Mouse (Mus musculus): ENCODE results near the gene Oaz2.
A peak's percentile ranks its signal among the peaks of the same experiment; 100 is the strongest.

Oaz2 gene

DNA sequence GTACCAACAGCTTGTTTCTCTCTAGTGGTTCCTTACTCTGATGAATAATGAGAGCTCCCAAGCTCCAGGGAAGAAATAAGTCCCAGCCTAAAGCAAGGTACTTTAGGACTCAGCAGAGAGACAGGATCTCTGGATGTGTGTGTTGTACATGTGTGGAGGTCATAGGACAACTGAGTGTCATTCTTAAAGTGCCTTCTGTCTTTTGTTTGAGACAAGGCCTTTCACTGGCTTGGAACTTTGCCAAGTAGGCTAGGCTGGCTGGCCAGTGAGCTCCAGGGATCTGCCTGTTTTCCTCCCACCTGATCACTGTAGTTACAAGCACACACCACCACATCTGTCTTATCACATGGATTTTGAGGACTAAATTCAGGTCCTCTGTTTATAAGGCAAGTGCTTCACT, 28.5 kb downstream of the Oaz2 start:
- no peak for DNase-seq

DNA sequence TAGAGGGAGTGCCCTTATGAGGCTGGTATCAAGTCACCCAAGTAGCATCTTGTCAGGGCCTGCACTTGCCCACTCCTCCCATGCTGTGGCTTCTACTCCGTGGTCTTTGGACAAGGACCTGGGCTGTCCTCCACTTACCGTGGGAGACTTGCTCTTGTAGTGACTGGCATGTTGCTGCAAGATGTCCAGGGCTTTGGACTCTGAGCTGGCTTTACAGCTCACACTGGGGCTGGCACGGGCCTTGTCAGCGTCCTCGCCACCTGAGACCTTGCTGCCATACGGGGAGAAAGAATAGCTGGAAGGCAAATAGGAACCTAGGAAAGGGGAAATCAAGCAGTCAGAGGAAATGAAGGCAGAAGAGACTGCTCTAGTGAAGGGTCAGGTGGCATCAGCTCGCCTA, 29.6 kb downstream of the Oaz2 start:
- no peak for DNase-seq

DNA sequence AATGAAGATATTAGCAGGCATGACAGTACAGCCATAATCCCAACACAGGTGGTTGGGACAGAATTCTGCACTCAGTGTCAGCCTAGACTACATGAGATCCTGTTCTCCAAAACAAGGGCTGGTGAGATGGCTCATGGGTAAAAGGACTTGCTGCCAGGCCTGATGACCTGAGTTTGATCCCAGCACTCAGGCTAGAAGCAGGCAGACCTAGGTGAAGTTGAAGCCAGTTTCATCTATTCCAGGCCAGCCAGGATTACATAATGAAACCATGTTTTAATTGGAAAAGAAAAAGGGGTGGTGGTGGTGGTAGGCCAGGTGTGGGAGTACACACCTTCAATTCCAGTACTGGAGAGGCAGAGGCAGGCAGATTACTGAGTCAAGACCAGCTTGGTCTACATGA, 30.2 kb downstream of the Oaz2 start:
- no peak for DNase-seq

DNA sequence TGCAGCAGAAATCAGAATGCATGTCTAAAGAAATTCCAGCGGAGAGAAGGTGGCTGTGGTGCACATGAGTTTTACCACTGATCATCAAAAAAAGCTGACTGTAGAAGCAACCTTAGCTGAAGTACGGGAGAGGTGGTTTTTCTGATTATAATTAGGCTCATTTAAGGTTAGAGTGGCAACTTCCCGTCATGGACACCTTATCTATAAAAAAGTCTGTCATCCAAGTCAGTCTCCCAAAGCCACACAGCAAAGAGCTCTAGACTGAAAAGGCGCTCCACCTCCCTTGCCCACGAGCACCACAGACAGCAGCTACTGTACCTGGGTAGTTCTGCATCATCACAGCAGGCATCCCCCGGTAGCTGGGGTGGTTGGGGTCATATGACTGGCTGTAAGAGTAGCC, 32.7 kb downstream of the Oaz2 start:
- no peak for DNase-seq

DNA sequence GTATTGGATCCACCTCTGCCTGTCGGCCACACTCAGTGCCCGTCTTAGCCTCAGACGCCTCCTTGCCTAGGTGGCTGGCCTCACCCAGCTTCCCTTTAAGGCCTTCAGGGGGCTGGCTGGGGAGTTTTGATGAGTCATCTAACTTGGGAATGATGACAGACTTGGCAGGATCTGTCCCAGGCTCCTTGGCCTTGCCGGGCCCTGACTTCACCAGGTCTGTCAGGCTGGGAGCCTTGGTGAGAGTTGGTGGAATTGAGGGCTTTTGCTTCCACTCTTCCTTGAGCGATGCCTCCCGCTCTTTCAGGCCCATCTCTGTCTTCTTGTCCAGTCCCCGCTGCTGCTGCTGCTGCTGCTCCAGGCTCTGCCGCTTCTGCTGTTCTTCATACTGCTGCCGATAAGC, 34.5 kb downstream of the Oaz2 start:
- DNase-seq: no peak

DNA sequence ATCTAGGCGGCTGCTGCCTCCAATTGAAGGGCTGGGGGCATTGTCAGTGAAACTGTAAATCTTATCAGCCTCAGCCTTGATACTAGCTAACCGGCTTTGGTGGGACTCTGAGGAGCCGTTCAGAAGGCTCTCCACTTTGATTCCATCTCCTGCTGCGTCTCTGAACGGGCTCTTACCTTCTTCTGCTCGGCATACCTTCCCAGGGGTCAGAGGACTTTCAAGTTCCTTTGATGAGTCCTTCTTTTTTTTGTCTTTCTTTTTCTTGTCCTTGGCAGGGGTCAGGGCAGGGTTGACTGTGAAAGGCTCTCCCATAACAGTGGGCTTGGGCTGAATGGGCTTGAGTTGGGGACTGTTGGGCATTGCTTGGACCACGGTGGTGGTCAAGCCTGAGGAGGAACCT, 35.4 kb downstream of the Oaz2 start:
- no peak for DNase-seq

DNA sequence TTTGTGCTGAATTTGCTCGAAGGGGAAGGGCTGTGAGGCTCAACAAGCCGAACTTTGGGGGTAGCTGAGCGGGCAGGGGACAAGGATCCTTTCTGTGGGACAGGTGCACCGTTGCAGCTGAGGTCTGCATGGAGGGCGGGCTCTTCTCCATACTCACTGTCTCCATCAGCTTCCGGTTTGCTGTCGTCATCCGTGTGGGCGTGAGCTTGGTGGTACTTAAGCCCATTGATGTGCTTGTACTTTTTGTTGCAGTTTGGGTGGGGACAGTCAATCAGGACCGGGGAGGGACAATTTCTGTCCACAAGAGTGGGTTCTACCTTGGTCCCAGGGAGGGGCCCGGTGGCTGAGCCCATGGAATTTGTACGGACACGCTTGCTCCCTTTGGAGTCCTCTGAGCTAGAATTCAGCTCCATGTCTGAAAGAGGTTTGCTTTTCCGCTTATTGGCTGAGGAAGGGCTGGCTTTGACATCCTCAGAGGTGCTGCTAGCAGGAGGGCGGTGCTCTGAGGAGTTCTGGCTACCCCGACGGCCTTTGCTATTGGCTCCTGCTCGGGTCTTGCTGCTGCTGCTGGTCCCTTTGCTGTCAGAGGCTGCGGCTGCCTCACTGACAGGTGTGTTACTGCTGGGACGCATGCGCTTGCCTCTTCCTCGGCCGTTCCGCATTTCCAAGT, 36.3 kb downstream of the Oaz2 start:
- no peak for DNase-seq

DNA sequence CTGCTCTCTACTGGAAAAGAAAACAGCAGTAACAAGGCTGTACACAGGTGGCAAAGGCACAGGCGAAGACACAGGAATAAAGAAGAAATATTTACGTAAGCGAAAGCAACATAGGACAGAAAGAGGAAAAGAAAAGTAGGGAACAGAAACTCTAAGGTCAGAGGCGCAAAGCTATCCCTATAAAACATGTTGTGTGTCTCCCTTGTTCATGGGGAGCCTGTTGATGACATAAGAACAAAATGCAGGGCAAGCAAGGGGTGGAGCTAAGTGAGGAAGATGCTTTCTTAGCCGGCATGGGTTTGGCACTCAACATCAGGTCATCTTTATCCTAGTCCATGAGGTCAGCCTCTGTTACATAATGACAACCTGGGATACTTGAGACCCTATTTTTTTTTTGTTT, 50.4 kb downstream of the Oaz2 start:
- DNase-seq: no peak

DNA sequence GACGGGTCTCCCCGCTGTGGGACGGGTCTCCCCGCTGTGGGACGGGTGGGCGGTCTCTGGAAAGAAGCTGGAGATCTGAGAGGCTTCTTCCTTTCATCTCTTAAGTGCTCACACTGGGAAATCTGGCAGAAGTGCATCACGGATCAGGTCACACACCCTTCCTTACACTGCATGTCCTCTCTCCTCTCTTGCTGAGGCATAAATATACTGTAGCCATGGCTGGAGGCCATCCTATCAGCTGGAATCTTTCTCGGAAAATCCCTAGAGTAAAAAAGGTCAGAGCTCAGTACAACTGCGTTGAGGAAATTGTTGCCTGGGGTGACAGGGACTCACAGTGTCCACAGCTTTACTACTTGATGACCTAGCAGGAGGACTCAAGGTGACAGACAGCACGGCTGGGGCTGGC, 53.4 kb downstream of the Oaz2 start:
- peak; percentile 44 to 47 for DNase-seq

DNA sequence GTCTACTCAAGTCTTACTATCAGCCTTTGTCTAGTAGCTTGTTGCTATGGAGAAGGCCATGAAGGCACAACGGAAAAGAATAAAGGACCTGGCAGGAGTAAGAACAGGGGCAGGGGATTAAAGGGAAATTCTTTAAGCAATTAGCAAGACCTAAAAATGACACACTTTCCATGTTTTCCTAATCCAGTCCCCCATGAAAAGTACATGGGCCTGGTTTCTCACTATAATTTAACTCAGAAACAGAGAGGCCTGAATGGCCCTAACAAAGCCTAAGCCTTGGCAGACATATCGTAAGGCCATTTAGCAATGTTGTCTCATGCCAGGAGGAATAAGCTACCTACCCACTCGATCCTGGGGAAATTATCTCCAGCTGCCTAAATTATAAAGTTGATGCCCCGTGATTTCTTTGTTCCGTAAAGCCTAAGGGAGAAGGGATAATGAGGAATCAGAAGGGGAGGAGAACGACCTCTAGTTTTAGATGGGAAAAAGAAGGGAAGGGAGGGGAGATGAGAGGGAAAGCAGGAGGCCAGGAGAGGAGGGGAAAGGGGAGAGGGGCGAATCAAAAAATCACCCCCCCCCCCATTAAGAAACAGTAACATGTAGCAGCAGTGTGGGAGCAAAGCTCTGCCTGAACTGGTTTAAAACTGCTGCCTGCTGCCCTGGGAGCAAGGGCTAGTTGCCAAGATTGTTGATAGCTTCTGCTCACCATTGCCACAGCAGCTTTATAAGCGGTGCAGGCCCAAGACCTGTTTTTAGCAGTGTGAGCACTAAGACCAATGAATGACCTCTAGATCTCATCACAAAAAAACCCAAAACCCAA, 56.9 kb downstream of the Oaz2 start:
- peak; percentile 41 to 57 for DNase-seq

DNA sequence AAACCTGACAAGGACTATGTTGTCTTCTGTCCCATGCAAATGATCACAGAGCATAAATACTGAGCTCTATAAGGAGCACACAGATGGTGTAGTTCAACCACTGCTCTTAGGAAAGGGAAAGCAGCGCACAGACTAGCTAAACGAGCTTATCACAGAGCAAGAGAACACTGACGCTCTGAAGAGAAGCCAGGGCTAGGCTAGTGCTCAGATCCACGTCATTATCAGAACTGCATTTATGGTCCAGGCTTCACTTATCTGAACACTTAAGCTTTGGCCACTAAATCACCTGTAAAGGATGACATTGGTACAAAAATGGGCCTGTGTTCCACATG, 57.5 kb downstream of the Oaz2 start:
- DNase-seq: no peak

DNA sequence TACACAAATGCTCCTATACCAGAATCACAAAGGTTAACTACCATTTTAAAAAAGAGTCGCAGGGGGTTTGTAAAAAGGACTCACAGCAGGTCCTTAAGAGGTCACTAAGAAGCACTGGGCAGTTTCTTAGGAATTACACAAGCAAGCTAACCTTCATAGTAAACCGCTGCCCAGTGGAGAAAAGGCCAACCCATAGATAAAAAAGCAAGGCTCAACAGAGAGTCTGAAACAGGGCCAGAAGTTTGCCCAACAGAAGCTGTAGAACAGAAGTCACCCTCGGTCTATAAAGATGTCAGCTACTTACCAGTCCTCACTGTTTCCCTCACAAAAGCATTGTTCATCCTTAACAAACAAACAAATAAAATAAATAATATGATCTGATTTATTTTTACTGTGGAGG, 58.6 kb downstream of the Oaz2 start:
- no peak for DNase-seq

DNA sequence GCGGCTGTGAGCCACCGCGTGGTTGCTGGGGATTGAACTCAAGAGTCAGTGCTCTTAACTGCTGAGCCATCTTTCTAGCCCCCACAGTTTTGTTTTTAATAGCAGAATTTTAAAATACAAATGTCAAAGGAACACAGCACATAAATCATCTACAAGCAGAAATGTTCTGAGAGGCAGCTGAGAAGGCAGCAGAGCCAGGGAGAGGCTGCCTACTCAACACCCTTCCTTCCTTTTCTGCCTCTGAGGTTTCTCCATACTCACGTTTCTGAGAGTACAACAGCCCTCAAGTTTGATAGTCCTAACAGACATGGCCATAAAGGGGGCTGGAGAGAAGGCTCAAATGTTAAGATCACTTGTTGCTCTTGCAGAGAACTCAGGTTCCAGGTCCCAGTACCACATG, 59.7 kb downstream of the Oaz2 start:
- DNase-seq: no peak

DNA sequence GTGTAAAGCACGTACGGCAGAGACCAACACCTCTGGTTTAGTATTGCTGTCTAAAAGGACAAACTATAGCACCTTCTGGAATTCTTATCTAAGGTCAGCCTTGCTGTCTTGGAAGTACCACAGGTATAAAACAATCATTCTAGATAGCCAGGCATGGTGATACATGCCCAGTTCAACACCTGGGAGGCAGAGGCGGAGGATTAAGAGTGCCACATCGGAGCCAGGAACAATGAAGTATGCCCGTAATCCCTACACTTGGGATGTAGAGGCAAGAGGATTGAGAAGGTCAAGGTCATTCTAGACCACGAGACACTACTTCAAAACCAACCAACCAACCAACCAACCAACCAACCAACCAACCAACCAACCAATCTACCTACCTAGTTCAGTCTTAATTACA, 60.8 kb downstream of the Oaz2 start:
- DNase-seq: no peak

DNA sequence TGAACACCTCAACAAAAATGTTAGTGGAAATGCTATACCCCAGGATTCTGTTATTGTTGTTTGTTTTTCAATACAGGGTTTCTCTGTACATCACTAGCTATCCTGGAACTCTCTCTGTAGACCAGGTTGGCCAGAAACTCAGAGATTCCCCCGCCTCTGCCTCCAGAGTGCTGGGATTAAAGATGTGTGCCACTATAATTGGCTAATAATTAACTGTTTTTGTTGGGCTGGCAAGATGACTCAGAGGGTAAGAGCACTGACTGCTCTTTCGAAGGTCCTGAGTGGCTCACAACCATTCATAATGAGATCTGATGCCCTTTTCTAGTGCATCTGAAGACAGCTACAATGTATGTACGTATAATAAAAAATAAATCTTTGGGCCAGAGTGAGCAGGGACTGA, 67.1 kb downstream of the Oaz2 start:
- DNase-seq: no peak

All from kidney, adult 8-10 months (tissue).